Mouse (Mus musculus): ENCODE data around the gene 1700025G04Rik. TPM values are rescaled to one million over a fixed set of nuclear protein-coding genes. Genes with fewer than 3 reads are reported as not detected.
A peak's percentile ranks its signal among the peaks of the same experiment; 100 is the strongest.

1700025G04Rik gene
- polyA plus RNA-seq, 1 experiment from 2014 or later = 52.7 TPM

DNA sequence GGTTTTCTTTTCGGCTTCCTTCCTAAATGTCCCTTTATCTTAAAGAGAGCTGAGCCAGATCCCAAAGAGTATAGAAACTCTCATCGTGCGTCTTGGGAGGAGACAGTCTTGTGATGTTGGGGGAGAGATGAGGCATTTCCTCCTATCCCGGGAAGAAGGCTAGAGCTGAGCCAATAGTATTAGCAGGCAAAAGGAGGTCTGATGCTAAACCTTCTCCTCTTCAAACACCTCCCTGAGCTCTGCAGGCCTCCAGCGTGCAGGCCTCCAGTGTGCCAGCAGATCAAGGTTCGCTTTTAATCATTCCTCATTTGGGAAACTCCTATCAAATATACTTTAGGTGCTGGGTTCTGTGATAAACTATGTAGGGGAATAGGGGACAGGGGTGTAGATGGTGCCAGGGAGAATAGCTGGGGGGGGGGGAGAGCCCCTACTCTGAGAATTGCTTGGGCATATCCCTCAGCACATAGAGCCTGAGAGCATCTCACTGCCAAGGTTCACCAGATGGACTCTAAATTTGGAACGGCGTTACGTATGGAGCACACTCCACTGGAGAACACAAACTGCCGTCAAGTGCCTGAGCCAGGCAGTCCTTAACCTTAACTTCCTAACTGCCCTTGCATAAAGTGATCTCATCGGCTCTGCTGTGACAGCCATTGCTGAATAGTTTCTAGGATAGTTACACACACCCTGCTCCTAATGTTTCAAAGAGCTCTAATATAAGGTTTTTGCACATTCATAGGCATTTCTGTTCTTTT is 103.7 kb downstream of the 1700025G04Rik start:
- ATAC-seq (ENCODE audit: low FRiP score) = no peak
- no peak for DNase-seq (ENCODE audit: low spot score)
- H3K9me3 ChIP-seq (ENCODE audit: control insufficient read depth, low read length) = no peaks in the 10 kb centered on the region
- H3K4me3 ChIP-seq (ENCODE audit: low read depth, low read length) = no peak overlapping the region
- no peaks in the 10 kb centered on the region for H3K27me3 ChIP-seq (ENCODE audit: control insufficient read depth, insufficient read depth, low read length)
- H3K4me1 ChIP-seq (replicated peaks; ENCODE audit: control insufficient read depth, insufficient read depth, low read length) = peaks cover 6% of the 10 kb centered on the region; the same call in 1 of the 2 replicates
- no peak overlapping the region for H3K9ac ChIP-seq (ENCODE audit: low read depth, low read length)
- WGBS = 85% methylated on average over 11 of the region's 11 CpGs
- no peak overlapping the region for H3K27ac ChIP-seq (ENCODE audit: low read depth, low read length)
- H3K36me3 ChIP-seq (ENCODE audit: control insufficient read depth, insufficient read depth, low read length) = no peaks in the 10 kb centered on the region
- H3K4me2 ChIP-seq (replicated peaks; ENCODE audit: low read depth, low read length) = no peak overlapping the region

- H3K9ac ChIP-seq (ENCODE audit: low read depth, low read length) = no peak overlapping the region
- H3K36me3 ChIP-seq (ENCODE audit: control insufficient read depth, insufficient read depth, low read length) = no peaks in the 10 kb centered on the region
- H3K4me1 ChIP-seq (replicated peaks; ENCODE audit: control insufficient read depth, insufficient read depth, low read length) = peaks cover 6% of the 10 kb centered on the region; the same call in 1 of the 2 replicates
- no peak overlapping the region for H3K4me2 ChIP-seq (replicated peaks; ENCODE audit: low read depth, low read length)
- H3K27ac ChIP-seq (ENCODE audit: low read depth, low read length) = no peak overlapping the region
- no peaks in the 10 kb centered on the region for H3K9me3 ChIP-seq (ENCODE audit: control insufficient read depth, low read length)
- no peak for DNase-seq (ENCODE audit: low spot score)
- no peak for ATAC-seq (ENCODE audit: low FRiP score)
- WGBS = 87% methylated on average over 1 of the region's 1 CpGs
- no peak overlapping the region for H3K4me3 ChIP-seq (ENCODE audit: low read depth, low read length)
- H3K27me3 ChIP-seq (ENCODE audit: control insufficient read depth, insufficient read depth, low read length) = no peaks in the 10 kb centered on the region
These were observed 104.9 kb downstream of the 1700025G04Rik start for GRCm38 (mm10) chr1:151985056-151985455.

GRCm38 (mm10) chr1:151983991-151984390 is 105.9 kb downstream of the 1700025G04Rik start:
- ATAC-seq (ENCODE audit: low FRiP score) = peak; percentile 54; the same call in 1 of the 2 replicates
- H3K4me1 ChIP-seq (replicated peaks; ENCODE audit: control insufficient read depth, insufficient read depth, low read length) = peaks cover 6% of the 10 kb centered on the region; the same call in 1 of the 2 replicates
- peak overlapping the region; percentile 36 for H3K27ac ChIP-seq (ENCODE audit: low read depth, low read length)

GRCm38 (mm10) chr1:151980498-151980897 is 109.4 kb downstream of the 1700025G04Rik start:
- Histone ChIP-seq H3K9me3 (ENCODE audit: control insufficient read depth, low read length) (no peaks in the 10 kb centered on the region), H3K27ac (ENCODE audit: low read depth, low read length) (no peak overlapping the region), H3K4me1 (replicated peaks; ENCODE audit: control insufficient read depth, insufficient read depth, low read length) (peaks cover 6% of the 10 kb centered on the region; the same call in 1 of the 2 replicates)

More at GRCm38 (mm10) chr1:151983991-151984390, 105.9 kb downstream of the 1700025G04Rik start:
- no peak overlapping the region for H3K4me2 ChIP-seq (replicated peaks; ENCODE audit: low read depth, low read length)
- H3K9ac ChIP-seq (ENCODE audit: low read depth, low read length) = no peak overlapping the region
- H3K9me3 ChIP-seq (ENCODE audit: control insufficient read depth, low read length) = no peaks in the 10 kb centered on the region
- H3K4me3 ChIP-seq (ENCODE audit: low read depth, low read length) = no peak overlapping the region
- no peak for DNase-seq (ENCODE audit: low spot score)
- no peaks in the 10 kb centered on the region for H3K36me3 ChIP-seq (ENCODE audit: control insufficient read depth, insufficient read depth, low read length)
- no peaks in the 10 kb centered on the region for H3K27me3 ChIP-seq (ENCODE audit: control insufficient read depth, insufficient read depth, low read length)
- 32% methylated on average over 4 of the region's 4 CpGs for WGBS

DNA sequence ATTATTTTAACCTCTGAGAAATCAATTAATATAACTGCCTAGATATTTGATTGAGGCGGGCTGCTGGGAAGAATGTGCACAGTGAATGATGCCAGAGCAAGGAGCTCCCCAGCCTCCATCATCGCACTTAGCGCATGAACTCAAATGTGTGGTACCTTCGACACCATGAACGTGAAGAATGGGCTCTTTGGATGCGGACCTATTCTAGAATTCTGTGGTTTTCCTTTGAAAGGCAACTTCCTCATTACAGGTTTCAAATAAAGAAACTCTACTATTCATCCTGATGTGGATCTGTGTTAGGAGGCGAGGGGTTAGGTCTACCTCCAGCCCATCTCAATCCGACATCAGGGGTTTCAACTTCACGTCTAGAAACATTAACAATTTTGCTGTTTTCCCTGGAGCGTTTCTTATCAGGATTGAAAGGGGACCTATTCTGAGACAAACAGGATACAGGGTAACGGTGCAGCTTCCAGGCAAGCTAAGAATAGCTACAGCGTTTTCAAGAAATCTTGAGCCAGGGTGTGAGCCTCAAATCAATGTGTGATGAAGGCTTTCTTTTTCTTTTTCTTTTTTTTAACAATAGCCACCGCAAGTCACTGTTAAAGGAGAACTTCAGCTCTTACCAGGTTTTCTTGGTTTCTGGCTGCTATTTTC is 110.0 kb downstream of the 1700025G04Rik start:
- Histone ChIP-seq H3K4me3 (ENCODE audit: low read depth, low read length) (no peak overlapping the region), H3K27me3 (ENCODE audit: control insufficient read depth, insufficient read depth, low read length) (no peaks in the 10 kb centered on the region), H3K4me2 (replicated peaks; ENCODE audit: low read depth, low read length) (no peak overlapping the region), H3K9ac (ENCODE audit: low read depth, low read length) (no peak overlapping the region), H3K36me3 (ENCODE audit: control insufficient read depth, insufficient read depth, low read length) (no peaks in the 10 kb centered on the region), H3K9me3 (ENCODE audit: control insufficient read depth, low read length) (no peaks in the 10 kb centered on the region), H3K4me1 (replicated peaks; ENCODE audit: control insufficient read depth, insufficient read depth, low read length) (peaks cover 6% of the 10 kb centered on the region; the same call in 1 of the 2 replicates), H3K27ac (ENCODE audit: low read depth, low read length) (no peak overlapping the region)
- no peak for ATAC-seq (ENCODE audit: low FRiP score)
- WGBS = 90% methylated on average over 13 of the region's 13 CpGs
- no peak for DNase-seq (ENCODE audit: low spot score)

More at GRCm38 (mm10) chr1:151980498-151980897, 109.4 kb downstream of the 1700025G04Rik start:
- no peak overlapping the region for H3K9ac ChIP-seq (ENCODE audit: low read depth, low read length)
- DNase-seq (ENCODE audit: low spot score) = no peak
- no peak overlapping the region for H3K4me3 ChIP-seq (ENCODE audit: low read depth, low read length)
- no peaks in the 10 kb centered on the region for H3K27me3 ChIP-seq (ENCODE audit: control insufficient read depth, insufficient read depth, low read length)
- no peak for ATAC-seq (ENCODE audit: low FRiP score)
- WGBS = 86% methylated on average over 7 of the region's 7 CpGs
- no peak overlapping the region for H3K4me2 ChIP-seq (replicated peaks; ENCODE audit: low read depth, low read length)
- H3K36me3 ChIP-seq (ENCODE audit: control insufficient read depth, insufficient read depth, low read length) = no peaks in the 10 kb centered on the region

- 86% methylated on average over 15 of the region's 15 CpGs for WGBS
- H3K4me2 ChIP-seq (replicated peaks; ENCODE audit: low read depth, low read length) = no peak overlapping the region
- H3K27me3 ChIP-seq (ENCODE audit: control insufficient read depth, insufficient read depth, low read length) = no peaks in the 10 kb centered on the region
- ATAC-seq (ENCODE audit: low FRiP score) (no peak), DNase-seq (ENCODE audit: low spot score) (no peak)
- no peak overlapping the region for H3K9ac ChIP-seq (ENCODE audit: low read depth, low read length)
- H3K4me1 ChIP-seq (replicated peaks; ENCODE audit: control insufficient read depth, insufficient read depth, low read length) = no peaks in the 10 kb centered on the region
- H3K27ac ChIP-seq (ENCODE audit: low read depth, low read length) = no peak overlapping the region
- no peak overlapping the region for H3K4me3 ChIP-seq (ENCODE audit: low read depth, low read length)
- no peaks in the 10 kb centered on the region for H3K36me3 ChIP-seq (ENCODE audit: control insufficient read depth, insufficient read depth, low read length)
- H3K9me3 ChIP-seq (ENCODE audit: control insufficient read depth, low read length) = no peaks in the 10 kb centered on the region
These were observed 111.2 kb downstream of the 1700025G04Rik start for GRCm38 (mm10) chr1:151978751-151979150.

DNA sequence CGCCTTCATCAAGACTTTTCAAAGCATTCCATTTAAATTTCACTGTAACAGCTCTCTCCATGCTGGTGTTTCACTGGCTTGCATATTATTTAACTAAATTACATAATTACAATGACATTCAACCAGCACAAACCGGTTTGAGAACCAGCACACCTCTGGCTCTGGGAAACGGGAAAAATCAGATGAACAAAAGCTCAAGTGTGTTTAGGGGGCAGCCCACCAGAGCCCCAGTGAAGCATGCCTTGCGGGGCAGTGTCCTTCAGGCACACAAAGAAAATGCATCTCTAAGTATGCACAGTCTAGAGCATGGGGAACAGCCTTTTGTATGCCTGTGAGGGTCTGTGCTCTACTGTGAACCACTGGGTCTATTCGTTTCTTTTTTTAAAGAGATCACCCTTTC is 112.3 kb downstream of the 1700025G04Rik start:
- H3K9me3 ChIP-seq (ENCODE audit: control insufficient read depth, low read length) = no peaks in the 10 kb centered on the region
- no peaks in the 10 kb centered on the region for H3K27me3 ChIP-seq (ENCODE audit: control insufficient read depth, insufficient read depth, low read length)
- H3K9ac ChIP-seq (ENCODE audit: low read depth, low read length) = no peak overlapping the region
- H3K4me1 ChIP-seq (replicated peaks; ENCODE audit: control insufficient read depth, insufficient read depth, low read length) = no peaks in the 10 kb centered on the region
- H3K36me3 ChIP-seq (ENCODE audit: control insufficient read depth, insufficient read depth, low read length) = no peaks in the 10 kb centered on the region
- H3K4me2 ChIP-seq (replicated peaks; ENCODE audit: low read depth, low read length) = no peak overlapping the region
- H3K4me3 ChIP-seq (ENCODE audit: low read depth, low read length) = no peak overlapping the region
- DNase-seq (ENCODE audit: low spot score) (peak; percentile 42), ATAC-seq (ENCODE audit: low FRiP score) (peak; percentile 72; the same call in 1 of the 2 replicates)
- H3K27ac ChIP-seq (ENCODE audit: low read depth, low read length) = peak overlapping the region; percentile 24; the same call in 1 of the 2 replicates
- 48% methylated on average over 5 of the region's 5 CpGs for WGBS

DNA sequence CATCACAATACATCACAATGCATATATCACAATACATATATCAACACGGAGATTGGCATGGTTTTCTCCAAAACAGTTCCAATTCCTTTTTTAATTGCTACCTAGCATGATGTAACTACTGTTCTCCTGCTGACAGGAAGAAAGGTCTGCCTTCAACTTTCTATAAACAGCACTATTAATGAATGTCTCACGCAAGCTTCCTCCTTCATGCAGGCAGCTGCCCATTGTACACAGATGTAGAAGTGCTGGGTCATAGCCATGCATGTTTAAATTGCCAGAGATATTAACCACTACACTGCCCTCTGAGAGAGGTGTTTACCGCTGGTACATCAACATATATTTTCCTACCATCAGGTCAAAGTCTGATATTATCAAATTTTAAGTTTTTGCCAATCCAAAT is 113.1 kb downstream of the 1700025G04Rik start:
- no peak overlapping the region for H3K4me3 ChIP-seq (ENCODE audit: low read depth, low read length)
- no peak overlapping the region for H3K9ac ChIP-seq (ENCODE audit: low read depth, low read length)
- H3K9me3 ChIP-seq (ENCODE audit: control insufficient read depth, low read length) = no peaks in the 10 kb centered on the region
- WGBS = 85% methylated on average over 3 of the region's 3 CpGs
- H3K27ac ChIP-seq (ENCODE audit: low read depth, low read length) = no peak overlapping the region
- ATAC-seq (ENCODE audit: low FRiP score) (no peak), DNase-seq (ENCODE audit: low spot score) (no peak)
- no peaks in the 10 kb centered on the region for H3K36me3 ChIP-seq (ENCODE audit: control insufficient read depth, insufficient read depth, low read length)
- H3K4me2 ChIP-seq (replicated peaks; ENCODE audit: low read depth, low read length) = no peak overlapping the region
- no peaks in the 10 kb centered on the region for H3K4me1 ChIP-seq (replicated peaks; ENCODE audit: control insufficient read depth, insufficient read depth, low read length)
- no peaks in the 10 kb centered on the region for H3K27me3 ChIP-seq (ENCODE audit: control insufficient read depth, insufficient read depth, low read length)

Measured in hindbrain, embryonic 11.5 days (tissue).